Mouse (Mus musculus): ENCODE results near the gene Poll.

- TF ChIP-seq EP300 (IDR thresholded peaks at IDR 0.05; ENCODE audit: insufficient read depth, low read depth, low read length) (no peak), CTCF (IDR thresholded peaks at IDR 0.05; ENCODE audit: low read depth, low read length) (no peak)
Observed at GRCm38 (mm10) chr19:45507531-45507930, 52.8 kb downstream of the Poll start.

Data from ES-Bruce4 (cell line).